Mouse (Mus musculus) testis, adult 2 months (tissue): ENCODE data around the gene Supt3.

Source experiments
- CTCF ChIP-seq: fragments of 200-500 bp; IDR thresholded peaks from 2 replicates; pipeline ENCODE4 v1.5.1; 2012; ENCODE audit warnings: low read depth, mild to moderate bottlenecking, inconsistent platforms, low read length, moderate library complexity; ENCODE audit not compliant: control insufficient read depth, insufficient read depth, insufficient replicate concordance
- POLR2A ChIP-seq: fragments of 200-500 bp; IDR thresholded peaks from 2 replicates; pipeline ENCODE4 v1.6.1; 2012; ENCODE audit warnings: low read depth, mild to moderate bottlenecking, inconsistent platforms, low read length, moderate library complexity; ENCODE audit not compliant: control insufficient read depth

GRCm38 (mm10) chr17:44733544-44734310 is 43.2 kb upstream of the Supt3 start:
- no peak for TF ChIP-seq POLR2A
- no peak for TF ChIP-seq CTCF
